In genomic region chr1:191184841-191185251, GRCm38 (mm10) we compare ENCODE assay signal across 8 mouse cellular contexts. TPM values are rescaled to one million over a fixed set of nuclear protein-coding genes. Genes with fewer than 3 reads are reported as not detected.
A peak's percentile ranks its signal among the peaks of the same experiment; 100 is the strongest.
DNase-seq lines count a peak whose midpoint lies in the region; ATAC-seq and TF ChIP-seq lines count a peak whose summit lies in the region.

No protein-coding gene starts in this region.

- H3K4me2 ChIP-seq in lung, embryonic 15.5 days, result peak overlapping the region; percentile 99

- peaks cover 61% of the 10 kb centered on the region for H3K4me1 ChIP-seq in E14TG2a.4 (replicated peaks; ENCODE audit: low read depth, low read length)
- peaks cover 8% of the 10 kb centered on the region for H3K4me1 ChIP-seq in brown adipose tissue, adult 24 weeks (ENCODE audit: control insufficient read depth, insufficient read depth, insufficient read length, low read length)
- H3K4me1 ChIP-seq in lung, embryonic 15.5 days, result peaks cover 46% of the 10 kb centered on the region
- peaks cover 24% of the 10 kb centered on the region for H3K4me1 ChIP-seq in small intestine, adult 2 months (ENCODE audit: control insufficient read depth, insufficient read depth, insufficient read length, low read length)

- ATAC-seq in lung, embryonic 15.5 days (ENCODE audit: borderline replicate concordance, extremely low read depth, low FRiP score, low TSS enrichment), result no peak
- no peak for ATAC-seq in activated CD4-positive, CD25-positive, alpha-beta regulatory T cell, adult 4 months

- 0 out of 2 replicates have a peak overlapping the region, but pooled peaks have one; percentile 21 for H3K9ac ChIP-seq in lung, embryonic 15.5 days

- DNase-seq in heart, adult 8-10 months (ENCODE audit: low spot score), result peak; percentile 44
- peak; percentile 46 for DNase-seq in kidney, adult 11 months
- DNase-seq in thymus, postnatal 10 days (ENCODE audit: low spot score in 2 of 2), result no peak

- 0% methylated on average over 22 of the region's 22 CpGs for WGBS in lung, embryonic 15.5 days
- 1% methylated on average over 22 of the region's 22 CpGs for WGBS in small intestine, adult 2 months

- no peaks in the 10 kb centered on the region for H3K36me3 ChIP-seq in E14TG2a.4 (ENCODE audit: insufficient read depth, low read length)
- H3K36me3 ChIP-seq in lung, embryonic 15.5 days, result no peaks in the 10 kb centered on the region
- no peaks in the 10 kb centered on the region for H3K36me3 ChIP-seq in small intestine, adult 2 months (ENCODE audit: control insufficient read depth, insufficient read depth, low read length)

- H3K27me3 ChIP-seq in E14TG2a.4 (ENCODE audit: insufficient read depth, low read length), result peaks cover 94% of the 10 kb centered on the region
- peaks cover 63% of the 10 kb centered on the region for H3K27me3 ChIP-seq in lung, embryonic 15.5 days
- H3K27me3 ChIP-seq in small intestine, adult 2 months (ENCODE audit: control insufficient read depth, insufficient read depth, low read length), result peaks cover 3% of the 10 kb centered on the region; the same call in 1 of the 2 replicates

- H3K9me3 ChIP-seq in E14TG2a.4 (ENCODE audit: low read length), result no peaks in the 10 kb centered on the region
- H3K9me3 ChIP-seq in lung, embryonic 15.5 days, result no peaks in the 10 kb centered on the region

- H3K27ac ChIP-seq in brown adipose tissue, adult 24 weeks (replicated peaks; ENCODE audit: low read depth, low read length), result no peak overlapping the region
- H3K27ac ChIP-seq in lung, embryonic 15.5 days, result no peak overlapping the region
- no peak overlapping the region for H3K27ac ChIP-seq in small intestine, adult 2 months (ENCODE audit: insufficient read depth, low read depth, low read length)

- peak overlapping the region; percentile 84 for H3K4me3 ChIP-seq in E14TG2a.4 (replicated peaks; ENCODE audit: low read length)
- H3K4me3 ChIP-seq in brown adipose tissue, adult 24 weeks (ENCODE audit: insufficient read depth, low read depth, low read length), result peak overlapping the region; percentile 58
- peak overlapping the region; percentile 60 for H3K4me3 ChIP-seq in lung, embryonic 15.5 days
- H3K4me3 ChIP-seq in small intestine, adult 2 months (ENCODE audit: low read depth, low read length), result peak overlapping the region; percentile 81

- TF ChIP-seq CTCF in E14TG2a.4 (conservative IDR thresholded peaks at IDR 0.05; ENCODE audit: low read length), result no peak
- TF ChIP-seq CTCF in small intestine, adult 2 months (IDR thresholded peaks at IDR 0.05; ENCODE audit: extremely low read depth, insufficient read length, insufficient replicate concordance, low read depth, low read length), result no peak

- TF ChIP-seq POLR2A in small intestine, adult 2 months (IDR thresholded peaks at IDR 0.05; ENCODE audit: low read depth, low read length), result no peak; the same call in 1 of the 2 replicates

RNA-seq across cellular contexts. Expression of gene Fam71a, which starts 20.2 kb away (rescaled TPM):
- polyA plus RNA-seq in brown adipose tissue, adult 24 weeks (2012; ENCODE audit: insufficient read depth, insufficient read length, missing spikeins), result not detected in 2 replicates
- total RNA-seq in heart, adult 8-10 months (2022), result not detected
- polyA plus RNA-seq in lung, embryonic 15.5 days (2015; fragmentation: Nextera tagmentation; extraction: Ambion mirVana), result not detected in 2 replicates
- not detected in 2 replicates for polyA plus RNA-seq in small intestine, adult 2 months (2012; rRNA removed)
- not detected for polyA plus RNA-seq in activated CD4-positive, CD25-positive, alpha-beta regulatory T cell, adult 4 months (2017; shearing (Covaris generic))

RNA-seq across cellular contexts. Expression of gene Atf3, which starts 33.0 kb away (rescaled TPM):
- 8.8 and 22.2 TPM in 2 replicates for polyA plus RNA-seq in brown adipose tissue, adult 24 weeks (2012; ENCODE audit: insufficient read depth, insufficient read length, missing spikeins)
- 10 to 100 TPM in 1 of 4 experiments, 1 to 10 TPM in 3; 3.0 to 10.3 (median 4.2) TPM for total RNA-seq in heart, adult 8-10 months (2022)
- 4.1 and 4.3 TPM in 2 replicates for polyA plus RNA-seq in lung, embryonic 15.5 days (2015; fragmentation: Nextera tagmentation; extraction: Ambion mirVana)
- 7.8 and 41.0 TPM in 2 replicates for polyA plus RNA-seq in small intestine, adult 2 months (2012; rRNA removed)
- not detected for polyA plus RNA-seq in activated CD4-positive, CD25-positive, alpha-beta regulatory T cell, adult 4 months (2017; shearing (Covaris generic))

Comparison
In these comparisons a context has a peak if more than half of its experiments do, and no peak if none do; other contexts are left out.
1. DNase-seq: peak in heart, adult 8-10 months (single experiment) and kidney, adult 11 months (single experiment); none in thymus, postnatal 10 days (0 of 2).
2. Peak in every context shown above with its lines, with median percentiles within 50 percentile points of each other: H3K4me3 ChIP-seq.